Mouse (Mus musculus) MEL (cell line): ENCODE measurements at regions not wholly inside any gene's neighbourhood (a gene's known extent, or its start where the extent isn't known, plus 50 kb on each side); places are given as distances from the start of the nearest gene placed in this dataset.
"Not testable (repeated sequence)": the region's sequence is repeated elsewhere in the genome, so short reads cannot be mapped to it uniquely, and the experiment has no call there.

Experiments
- CHD1 ChIP-seq: IDR thresholded peaks from 2 replicates; pipeline ENCODE4 v1.6.1; 2012; ENCODE audit warnings: low read depth, mild to moderate bottlenecking, inconsistent platforms, low read length, improper control_type of control experiment
- CTCF ChIP-seq, 3 experiments: IDR thresholded peaks in 2 of 3; conservative IDR thresholded peaks in 1 of 3; 2 replicates each; pipeline ENCODE4 v1.5.1; 2011 to 2012; ENCODE audit warnings: low read length in 3 of 3, low read depth in 2 of 3, mild to moderate bottlenecking in 2 of 3, improper control_type of control experiment in 1 of 3, inconsistent platforms in 1 of 3, mixed read lengths in 1 of 3, moderate library complexity in 1 of 3; ENCODE audit not compliant: control insufficient read depth in 1 of 3, insufficient read depth in 1 of 3, poor library complexity in 1 of 3, severe bottlenecking in 1 of 3
- NELFE ChIP-seq: IDR thresholded peaks from 2 replicates; pipeline ENCODE4 v1.6.1; 2011; ENCODE audit warnings: low read depth, low read length, improper control_type of control experiment
- POLR2A ChIP-seq, 2 experiments: IDR thresholded peaks; 2 replicates each; pipeline ENCODE4 v1.6.1; 2011 to 2012; ENCODE audit warnings: low read length in 2 of 2, mild to moderate bottlenecking in 2 of 2, control low read depth in 1 of 2, improper control_type of control experiment in 1 of 2, low read depth in 1 of 2, moderate library complexity in 1 of 2; ENCODE audit not compliant: control insufficient read depth in 1 of 2, insufficient read depth in 1 of 2, poor library complexity in 1 of 2
- POLR2AphosphoS2 ChIP-seq: IDR thresholded peaks from 2 replicates; pipeline ENCODE4 v1.6.1; 2011; ENCODE audit warnings: low read length, improper control_type of control experiment
- RCOR1 ChIP-seq: IDR thresholded peaks from 2 replicates; pipeline ENCODE4 v1.6.1; 2012; ENCODE audit warnings: low read depth, mild to moderate bottlenecking, inconsistent platforms, low read length, improper control_type of control experiment
- USF1 ChIP-seq: IDR thresholded peaks from 2 replicates; pipeline ENCODE4 v1.6.1; 2014; ENCODE audit warnings: low read depth, mild to moderate bottlenecking, inconsistent platforms, low read length, improper control_type of control experiment, moderate library complexity
- ZNF384 ChIP-seq: IDR thresholded peaks from 2 replicates; pipeline ENCODE4 v1.6.1; 2012; ENCODE audit warnings: low read depth, mild to moderate bottlenecking, inconsistent platforms, low read length, improper control_type of control experiment

DNA sequence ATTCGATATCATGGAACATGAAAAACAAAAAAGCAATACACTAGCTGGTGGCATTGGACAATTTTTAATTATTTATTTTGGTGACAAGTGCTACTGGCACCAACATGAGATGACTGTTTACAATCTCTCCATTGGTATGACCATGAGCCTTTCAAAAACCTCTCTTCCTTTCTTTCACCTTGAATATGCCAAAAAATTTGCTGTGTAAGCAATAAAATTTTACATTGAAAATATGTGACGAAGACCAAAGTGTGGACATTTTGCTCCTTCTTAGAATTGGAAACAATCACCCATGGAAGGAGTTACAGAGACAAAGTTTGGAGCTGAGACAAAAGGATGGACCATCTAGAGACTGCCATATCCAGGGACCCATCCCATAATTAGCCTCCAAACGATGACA is 83.4 kb upstream of the Gm49339 start:
- not testable (repeated sequence) for TF ChIP-seq POLR2A (IDR thresholded peaks at IDR 0.05; ENCODE audit: control insufficient read depth in 1 of 2, insufficient read depth in 1 of 2, low read depth in 1 of 2, low read length in 2 of 2, poor library complexity in 1 of 2); ZNF384; CHD1; CTCF (IDR thresholded peaks at IDR 0.05 in 2 of 3, conservative IDR thresholded peaks at IDR 0.05 in 1 of 3; ENCODE audit: control insufficient read depth in 1 of 3, insufficient read depth in 1 of 3, low read depth in 2 of 3, low read length in 3 of 3, poor library complexity in 1 of 3, severe bottlenecking in 1 of 3); USF1; RCOR1; POLR2AphosphoS2; NELFE
